Mouse (Mus musculus) cerebellum, adult 9-11 months (tissue): ENCODE data around the gene Prdx2.

Experiments
- DNase-seq: peaks from one replicate; pipeline ENCODE4 v3.0.0; 2022

Gene Prdx2

DNA sequence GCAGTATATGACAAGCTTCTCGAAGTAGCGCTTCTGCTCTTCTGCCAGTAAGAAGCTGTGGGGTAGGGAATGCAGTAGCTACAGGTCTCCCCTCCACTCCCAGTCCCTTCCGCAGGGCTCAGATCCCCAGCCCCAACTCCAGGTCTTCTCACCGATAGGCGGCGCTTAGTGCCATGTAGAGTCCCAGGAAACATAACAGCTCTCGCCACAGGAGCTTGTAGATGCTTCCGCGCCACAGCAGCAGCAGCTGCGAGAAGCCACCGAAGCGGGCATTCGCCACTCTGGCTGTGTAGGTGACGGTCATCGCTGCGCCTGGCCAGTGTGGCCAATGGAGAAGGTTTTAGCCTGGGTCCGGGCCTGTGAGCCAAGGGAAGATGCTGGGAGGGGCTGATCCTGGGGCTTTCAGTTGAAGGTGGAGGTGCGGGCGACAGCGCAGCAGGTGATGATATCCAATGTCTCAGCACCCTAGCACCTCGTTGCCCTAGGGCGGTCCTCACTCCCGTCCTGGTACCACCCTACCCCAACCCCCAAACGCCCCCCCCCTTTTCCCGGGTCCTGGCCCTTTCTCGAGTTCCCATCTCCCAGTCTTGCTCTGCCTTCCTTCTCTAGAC lies 43.9 kb downstream of the Prdx2 start:
- peak; percentile 78 for DNase-seq

DNA sequence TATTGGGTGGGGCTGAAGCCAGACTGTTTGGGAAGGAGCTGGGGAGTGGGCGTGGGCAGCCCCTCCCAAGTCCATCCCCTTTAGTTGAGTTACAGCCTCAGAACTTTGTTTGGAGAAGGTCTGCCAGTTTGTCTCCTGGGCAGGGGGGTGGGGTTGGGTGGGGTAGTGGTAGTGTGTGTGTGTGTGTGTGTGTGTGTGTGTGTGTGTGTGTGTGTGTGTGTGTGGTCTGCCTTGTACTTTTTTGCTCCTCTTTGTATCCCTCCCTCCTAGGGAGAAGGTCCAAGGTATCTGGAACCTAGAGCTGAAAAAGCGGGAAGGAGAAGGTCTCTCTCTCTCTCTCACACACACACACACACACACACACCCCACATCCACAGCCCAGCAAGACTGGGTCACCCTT lies 45.0 kb downstream of the Prdx2 start, which contains the start of gene Best2:
TSS of gene Best2 (minus strand) at position 101 of the 400 bp plus-strand sequence.
- no peak for DNase-seq

DNA sequence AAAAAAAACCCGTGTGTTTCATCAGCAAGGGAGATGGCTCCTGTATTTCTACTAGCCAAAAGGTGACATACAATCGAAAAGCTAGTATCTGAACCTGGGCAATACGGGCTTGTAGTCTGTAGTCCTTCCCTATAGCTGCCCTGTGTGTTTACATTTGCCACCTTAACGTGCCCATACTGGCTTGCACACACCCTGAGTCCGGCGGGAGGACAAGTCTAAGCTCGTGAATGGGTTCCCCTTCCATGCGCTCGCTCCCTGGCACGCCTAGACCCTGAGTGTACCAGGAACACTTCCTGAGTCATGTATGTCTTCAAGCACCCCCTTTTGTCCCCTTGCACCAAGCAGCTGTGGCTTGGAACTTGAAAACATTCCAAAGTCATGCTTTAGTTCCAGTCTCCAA lies 47.3 kb downstream of the Prdx2 start:
- peak; percentile 10 for DNase-seq

DNA sequence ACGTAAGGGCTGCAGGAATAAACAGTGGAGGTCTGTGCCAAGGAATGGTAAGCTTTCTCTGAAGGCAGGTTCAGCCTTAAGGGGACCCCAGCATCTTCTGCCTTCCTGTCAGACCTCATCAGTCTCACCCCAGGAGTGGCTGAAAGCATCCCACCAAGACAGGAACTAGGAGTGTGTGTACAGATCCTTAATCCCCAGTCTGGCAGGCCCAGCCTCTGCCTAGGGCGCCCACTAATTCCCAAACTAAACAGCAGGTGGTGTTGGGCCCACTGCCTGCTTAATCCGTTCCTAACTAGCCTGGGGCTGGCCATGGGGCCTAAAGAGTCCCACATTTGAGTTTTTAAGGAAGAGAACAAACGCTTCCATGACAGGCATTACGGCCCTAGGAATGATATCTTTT lies 47.8 kb downstream of the Prdx2 start:
- no peak for DNase-seq

DNA sequence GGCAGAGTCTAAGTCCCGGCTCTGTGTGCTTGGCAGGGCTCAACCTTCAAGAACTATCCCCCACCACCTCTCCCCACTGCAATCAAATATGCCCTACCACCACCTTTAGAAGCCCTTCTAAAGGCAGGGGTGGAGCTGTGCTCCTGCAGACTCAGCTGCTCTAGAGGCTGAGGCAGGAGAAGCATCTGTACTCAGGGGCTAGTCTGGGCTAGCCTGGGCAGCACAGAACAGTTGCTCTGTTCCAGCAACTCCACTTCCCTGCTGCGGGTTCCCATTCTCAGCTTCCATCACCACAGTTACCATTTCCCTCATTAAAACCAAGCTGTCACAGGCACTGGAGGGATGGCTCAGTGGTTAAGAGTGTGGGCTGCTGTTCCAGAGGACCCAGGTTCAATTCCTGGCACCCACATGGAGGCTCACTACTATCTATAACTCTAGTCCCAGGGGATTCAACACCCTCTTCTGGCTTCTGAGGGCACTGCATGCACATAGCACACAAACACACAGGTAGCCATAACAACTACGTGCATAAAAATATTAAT lies 52.2 kb downstream of the Prdx2 start:
- no peak for DNase-seq

DNA sequence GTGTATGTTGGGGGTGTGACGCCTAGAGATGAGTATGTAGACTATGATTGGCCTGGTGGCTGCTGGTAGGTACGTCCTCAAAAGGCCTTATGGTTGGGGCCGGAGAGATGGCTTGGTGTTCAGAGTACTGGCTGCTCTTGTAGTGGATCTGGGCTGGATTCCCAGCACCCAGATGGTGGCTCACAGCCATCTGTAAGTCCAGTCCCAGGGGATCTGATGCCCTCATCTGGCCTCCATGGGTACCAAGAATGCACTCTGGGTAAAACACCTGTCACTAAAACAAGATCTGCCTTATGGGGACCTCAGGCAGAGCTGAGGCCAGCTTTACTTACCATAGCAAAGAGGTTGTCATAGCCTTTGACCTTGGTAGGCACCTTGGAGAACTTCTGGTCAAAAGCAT lies 54.5 kb downstream of the Prdx2 start:
- peak; percentile 50 for DNase-seq
